Mouse (Mus musculus) pancreas, adult 10 weeks (tissue): ENCODE data around the gene Amacr. TPM values are rescaled to one million over a fixed set of nuclear protein-coding genes. Genes with fewer than 3 reads are reported as not detected.

Experiments used
- polyA plus RNA-seq: library from polyadenylated mRNA; stranded (reverse); fragments of 350-450 nt; fragmentation: Illumina TruSeq; extraction: RNeasy Lipid Tissue Mini Kit (QIAGEN cat#74804); gene quantifications from one replicate; pipeline ENCODE4 v1.2.3, GENCODE M21; 2015; ENCODE audit warnings: low read depth, low replicate concordance; ENCODE audit not compliant: insufficient read depth

Gene Amacr
- 1.5 TPM for polyA plus RNA-seq

DNA sequence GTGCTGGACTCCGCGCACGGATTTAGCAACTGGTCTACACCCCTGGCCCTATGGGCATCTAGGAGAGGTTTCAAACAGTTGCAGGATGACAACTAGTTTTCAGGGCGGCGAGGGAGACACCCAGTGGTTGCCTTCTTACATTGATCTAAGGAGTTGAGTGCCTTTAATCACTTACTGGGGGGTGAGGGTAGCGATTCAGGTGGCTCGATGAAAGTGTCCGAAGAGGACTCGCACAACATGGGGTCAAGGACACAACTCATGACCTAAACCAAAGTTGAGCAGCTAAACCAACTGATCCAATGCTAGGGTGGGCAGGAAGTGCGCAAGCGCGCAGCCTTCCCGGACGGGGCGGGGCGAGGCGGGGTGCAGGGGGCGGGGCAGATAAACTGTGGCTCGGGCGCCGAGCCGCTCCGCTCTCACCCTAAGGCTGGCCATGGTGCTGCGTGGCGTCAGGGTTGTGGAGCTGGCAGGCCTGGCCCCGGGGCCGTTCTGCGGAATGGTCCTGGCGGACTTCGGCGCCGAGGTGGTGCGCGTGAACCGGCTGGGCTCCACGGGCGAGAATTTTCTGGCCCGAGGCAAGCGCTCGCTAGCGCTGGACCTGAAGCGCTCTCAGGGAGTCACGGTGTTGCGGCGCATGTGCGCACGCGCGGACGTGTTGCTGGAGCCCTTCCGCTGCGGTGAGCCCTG lies at the start of gene Amacr:
TSS of gene Amacr (plus strand) at position 380 of the 687 bp plus-strand sequence.

DNA sequence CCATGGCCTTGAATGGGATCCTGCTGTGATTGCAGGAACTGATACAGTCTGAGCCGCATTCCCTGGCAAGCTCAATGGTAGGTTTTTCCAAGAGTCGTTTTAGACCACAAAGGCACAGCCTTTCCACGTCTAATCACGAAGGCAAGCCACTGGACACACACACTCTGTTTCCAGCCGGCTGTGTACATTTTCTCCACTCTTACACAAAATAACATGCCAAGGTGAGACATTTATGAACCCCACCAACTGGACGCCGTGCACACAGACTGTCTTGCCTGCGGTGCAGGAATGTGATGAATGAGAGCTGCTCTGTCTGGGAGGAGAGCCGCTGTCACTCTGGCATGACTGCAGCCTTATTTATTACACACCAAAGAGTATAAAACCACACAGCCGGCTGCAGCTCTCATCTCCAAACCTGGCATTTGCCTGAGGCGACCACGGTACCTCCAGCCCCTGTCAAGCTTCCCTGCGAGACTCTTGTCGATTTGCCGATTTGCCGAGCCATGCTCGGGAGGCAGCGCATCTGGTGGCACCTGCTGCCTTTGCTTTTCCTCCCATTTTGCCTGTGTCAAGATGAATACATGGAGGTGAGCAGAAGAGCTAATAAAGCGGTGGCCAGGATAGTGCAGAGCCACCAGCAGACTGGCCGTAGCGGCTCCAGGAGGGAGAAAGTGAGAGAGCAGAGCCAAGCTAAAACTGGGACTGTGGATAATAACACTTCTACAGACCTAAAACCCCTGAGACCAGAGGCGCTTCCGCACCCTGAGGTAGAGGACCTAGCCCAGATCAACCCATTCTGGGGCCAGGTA lies 29.4 kb upstream of the Amacr start, which contains the start of gene C1qtnf3:
TSS of gene C1qtnf3 (plus strand) at position 382 of the 809 bp plus-strand sequence.

DNA sequence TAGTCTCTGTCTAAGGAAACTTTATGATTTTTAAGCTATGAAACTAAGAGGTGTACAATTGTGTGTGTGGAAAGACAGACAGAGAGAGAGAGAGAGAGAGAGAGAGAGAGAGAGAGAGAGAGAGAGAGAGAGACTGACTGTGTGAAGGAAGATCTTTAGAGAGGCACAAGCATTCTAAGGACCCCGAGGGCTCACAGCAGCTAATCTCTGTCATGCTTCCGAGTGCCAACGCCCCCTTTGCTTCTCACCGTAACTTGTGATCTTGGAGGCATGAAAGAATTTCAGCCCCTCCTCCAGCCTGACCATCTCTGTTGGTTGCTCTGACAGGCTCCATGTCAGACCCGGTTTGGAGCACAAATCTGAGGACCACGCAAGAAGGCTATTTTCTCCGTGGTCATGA lies 18.9 kb downstream of the Amacr start, which contains the start of gene Slc45a2:
TSS of gene Slc45a2 (plus strand) at position 301 of the 400 bp plus-strand sequence.

DNA sequence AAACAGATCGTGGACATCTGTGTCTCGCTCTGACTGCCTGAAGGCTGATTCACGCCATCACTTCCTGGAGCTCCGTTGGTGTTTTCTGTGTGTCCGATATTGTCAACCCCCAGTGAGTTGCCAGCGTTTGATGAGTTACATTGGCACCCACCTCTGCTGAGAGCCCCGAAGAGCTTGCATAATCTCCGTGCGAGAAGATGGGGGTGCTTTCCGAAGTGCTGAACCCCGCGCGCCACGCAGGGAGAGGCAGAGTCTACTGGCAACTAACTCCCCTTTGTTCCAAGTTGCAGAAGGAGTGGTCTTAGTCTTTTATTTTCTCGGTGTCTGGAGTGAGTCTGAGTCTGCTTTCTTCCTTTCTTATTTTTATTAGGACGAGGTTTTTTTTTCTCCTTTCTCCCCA lies 56.2 kb downstream of the Amacr start, which contains the start of gene Rxfp3:
TSS of gene Rxfp3 (minus strand) at position 281 of the 400 bp plus-strand sequence.

Other genes with a start within 250 kb of the Amacr start
- gene C1qtnf3, start 29.4 kb upstream of the Amacr start, polyA plus RNA-seq: 0.57 TPM
- gene Slc45a2, start 19.0 kb downstream of the Amacr start, polyA plus RNA-seq: not detected
- gene Rxfp3, start 56.2 kb downstream of the Amacr start, polyA plus RNA-seq: not detected
- gene Adamts12, start 83.0 kb downstream of the Amacr start, polyA plus RNA-seq: 1.9 TPM